Mouse (Mus musculus) liver, embryonic 16.5 days (tissue): ENCODE data around the gene Clec4n. TPM values are rescaled to one million over a fixed set of nuclear protein-coding genes. Genes with fewer than 3 reads are reported as not detected.
"Not testable (repeated sequence)": the region's sequence is repeated elsewhere in the genome, so short reads cannot be mapped to it uniquely, and the experiment has no call there.

Experiments used
- ATAC-seq: fragments of 200-750 bp; cut with Nextera tagmentation; 2 replicates; pipeline ENCODE4 v1.8.0; 2017; ENCODE audit warnings: low read depth, mild to moderate bottlenecking, moderate number of reproducible peaks, moderate library complexity
- H3K27ac ChIP-seq: fragments of 300-500 bp; sonication (generic); 2 replicates; pipeline ENCODE4 v1.5.1; 2014; ENCODE audit warnings: mild to moderate bottlenecking, low read length
- H3K27me3 ChIP-seq: fragments of 300-500 bp; sonication (generic); 2 replicates; pipeline ENCODE4 v1.6.1; 2014; ENCODE audit warnings: low read depth, low read length, mixed read lengths; ENCODE audit not compliant: control insufficient read depth, insufficient read depth
- H3K36me3 ChIP-seq: fragments of 300-500 bp; sonication (generic); 2 replicates; pipeline ENCODE4 v1.6.1; 2014; ENCODE audit warnings: mild to moderate bottlenecking; ENCODE audit not compliant: control insufficient read depth, insufficient read depth
- H3K4me1 ChIP-seq: fragments of 300-500 bp; sonication (generic); 2 replicates; pipeline ENCODE4 v1.6.1; 2014; ENCODE audit warnings: low read depth, low read length, mixed read lengths; ENCODE audit not compliant: control insufficient read depth
- H3K4me2 ChIP-seq: fragments of 300-500 bp; sonication (generic); 2 replicates; pipeline ENCODE4 v1.6.1; 2014; ENCODE audit warnings: low read depth, low read length, mixed read lengths
- H3K4me3 ChIP-seq: fragments of 300-500 bp; sonication (generic); 2 replicates; pipeline ENCODE4 v1.5.1; 2014; ENCODE audit warnings: low read depth, mild to moderate bottlenecking, low read length
- H3K9ac ChIP-seq: fragments of 300-500 bp; sonication (generic); 2 replicates; pipeline ENCODE4 v1.6.1; 2014; ENCODE audit warnings: low read depth, low read length
- H3K9me3 ChIP-seq: fragments of 300-500 bp; sonication (generic); replicated peaks from 2 replicates; pipeline ENCODE4 v1.6.1; 2016; ENCODE audit warnings: low read length; ENCODE audit not compliant: control insufficient read depth
- WGBS: fragments of 180-500 bp; shearing (Covaris S2); extraction: QIAGEN DNeasy Blood & Tissue Kit; methylation state at CpG from one replicate; pipeline ENCODE4 v1.1.7; 2014; ENCODE audit not compliant: insufficient replicate concordance; 5-methylcytosine and 5-hydroxymethylcytosine counted together
- polyA plus RNA-seq: library from polyadenylated mRNA; unstranded; fragments of >200 nt; fragmentation: Nextera tagmentation; extraction: Ambion mirVana; gene quantifications from 2 replicates; pipeline ENCODE4 v1.2.1, GENCODE M21; 2015

The Clec4n gene
- polyA plus RNA-seq, 1 experiment from 2014 or later, result 20.2 TPM

- no peak for ATAC-seq
- Histone ChIP-seq H3K4me3 (no peak overlapping the region), H3K9me3 (no peaks in the 10 kb centered on the region), H3K4me1 (no peaks in the 10 kb centered on the region), H3K4me2 (no peak overlapping the region), H3K27me3 (no peaks in the 10 kb centered on the region), H3K9ac (no peak overlapping the region), H3K36me3 (no peaks in the 10 kb centered on the region), H3K27ac (no peak overlapping the region)
- 82% methylated on average over 2 of the region's 2 CpGs for WGBS
Observed at GRCm38 (mm10) chr6:123279443-123279842, 49.8 kb downstream of the Clec4n start.

- no peak for ATAC-seq
- WGBS, result 15% methylated on average over 2 of the region's 2 CpGs
- no peak overlapping the region for H3K27ac ChIP-seq
Observed at GRCm38 (mm10) chr6:123286311-123286710, 56.7 kb downstream of the Clec4n start.

GRCm38 (mm10) chr6:123288931-123289330, 59.3 kb downstream of the Clec4n start:
- H3K9ac ChIP-seq, result no peak overlapping the region
- 19% methylated on average over 10 of the region's 10 CpGs for WGBS
- no peaks in the 10 kb centered on the region for H3K27me3 ChIP-seq
- ATAC-seq, result no peak
- no peaks in the 10 kb centered on the region for H3K36me3 ChIP-seq
- H3K4me1 ChIP-seq, result peaks cover 15% of the 10 kb centered on the region
- no peak overlapping the region for H3K4me3 ChIP-seq
- H3K4me2 ChIP-seq, result peak overlapping the region; percentile 36
- H3K9me3 ChIP-seq, result no peaks in the 10 kb centered on the region
- H3K27ac ChIP-seq, result peak overlapping the region; percentile 26; the same call in 1 of the 2 replicates

More at GRCm38 (mm10) chr6:123286311-123286710, 56.7 kb downstream of the Clec4n start:
- H3K27me3 ChIP-seq, result no peaks in the 10 kb centered on the region
- no peak overlapping the region for H3K9ac ChIP-seq
- H3K36me3 ChIP-seq, result no peaks in the 10 kb centered on the region
- no peak overlapping the region for H3K4me3 ChIP-seq
- H3K4me2 ChIP-seq, result no peak overlapping the region
- H3K4me1 ChIP-seq, result peaks cover 11% of the 10 kb centered on the region
- H3K9me3 ChIP-seq, result no peaks in the 10 kb centered on the region

GRCm38 (mm10) chr6:123289753-123290152, 60.1 kb downstream of the Clec4n start, which contains the start of gene Clec4e:
Gene Clec4e, minus strand, starts transcription at chr6:123289870.
- no peak within 1 kb of the TSS for H3K4me3 ChIP-seq
- H3K9me3 ChIP-seq, result no peaks in the 10 kb centered on the region
- peak within 1 kb of the TSS; percentile 26; the same call in 1 of the 2 replicates for H3K27ac ChIP-seq
- peak within 1 kb of the TSS; percentile 36 for H3K4me2 ChIP-seq
- H3K36me3 ChIP-seq, result no peaks in the 10 kb centered on the region
- ATAC-seq, result no peak
- WGBS, result 42% methylated on average over 4 of the region's 4 CpGs
- no peaks in the 10 kb centered on the region for H3K27me3 ChIP-seq
- H3K4me1 ChIP-seq, result peaks cover 16% of the 10 kb centered on the region
- no peak within 1 kb of the TSS for H3K9ac ChIP-seq

- 79% methylated on average over 1 of the region's 1 CpGs for WGBS
- Histone ChIP-seq H3K9ac (peak overlapping the region; percentile 52), H3K4me3 (no peak overlapping the region), H3K4me1 (peaks cover 19% of the 10 kb centered on the region), H3K27ac (peak overlapping the region; percentile 98), H3K27me3 (no peaks in the 10 kb centered on the region), H3K9me3 (no peaks in the 10 kb centered on the region), H3K4me2 (peak overlapping the region; percentile 50), H3K36me3 (no peaks in the 10 kb centered on the region)
- peak; percentile 98 for ATAC-seq
Observed at GRCm38 (mm10) chr6:123292751-123293400, 63.2 kb downstream of the Clec4n start.

GRCm38 (mm10) chr6:123293509-123293908, 63.9 kb downstream of the Clec4n start:
- not testable (repeated sequence) for H3K9me3 ChIP-seq, H3K27me3 ChIP-seq, H3K36me3 ChIP-seq, H3K4me3 ChIP-seq
- peak; percentile 38 for ATAC-seq
- H3K9ac ChIP-seq, result peak overlapping the region; percentile 30; the same call in 1 of the 2 replicates
- H3K27ac ChIP-seq, result peak overlapping the region; percentile 90
- WGBS, result 43% methylated on average over 11 of the region's 11 CpGs
- peaks cover 19% of the 10 kb centered on the region for H3K4me1 ChIP-seq
- H3K4me2 ChIP-seq, result peak overlapping the region; percentile 42

Other genes starting within 250 kb of the Clec4n start
- gene Clec4a4, start 239.5 kb upstream of the Clec4n start, polyA plus RNA-seq, result not detected in 2 replicates
- 0.35 TPM in 1 of 2 replicates, not detected in the other for gene Clec4b1, start 179.9 kb upstream of the Clec4n start, polyA plus RNA-seq
- 14.1 and 14.6 TPM in 2 replicates for gene Clec4a2, start 123.4 kb upstream of the Clec4n start, polyA plus RNA-seq
- 0.22 and 0.45 TPM in 2 replicates for gene Clec4b2, start 57.0 kb upstream of the Clec4n start, polyA plus RNA-seq
- gene Clec4d, start 32.3 kb downstream of the Clec4n start, polyA plus RNA-seq, result 0.62 and 0.68 TPM in 2 replicates
- gene Clec4e, start 60.0 kb downstream of the Clec4n start, polyA plus RNA-seq, result 1.4 and 1.6 TPM in 2 replicates
- not detected in 2 replicates for gene Vmn2r19, start 78.5 kb downstream of the Clec4n start, polyA plus RNA-seq
- gene Vmn2r20, start 188.3 kb downstream of the Clec4n start, polyA plus RNA-seq, result not detected in 2 replicates